Mouse (Mus musculus): ENCODE results near the gene Ikzf1.

- TF ChIP-seq CTCF (IDR thresholded peaks at IDR 0.05; ENCODE audit: low read depth) = no peak
- no peak for TF ChIP-seq EP300 (IDR thresholded peaks at IDR 0.05; ENCODE audit: low read depth)
Measured at GRCm38 (mm10) chr11:11710718-11711117, 25.9 kb downstream of the Ikzf1 start.
